Mouse (Mus musculus): Measurements from ENCODE around the gene Slc43a2. TPM values are rescaled to one million over a fixed set of nuclear protein-coding genes. Genes with fewer than 3 reads are reported as not detected.

The Slc43a2 gene
- polyA plus RNA-seq, 1 experiment from 2014 or later = 5.6 TPM

DNA sequence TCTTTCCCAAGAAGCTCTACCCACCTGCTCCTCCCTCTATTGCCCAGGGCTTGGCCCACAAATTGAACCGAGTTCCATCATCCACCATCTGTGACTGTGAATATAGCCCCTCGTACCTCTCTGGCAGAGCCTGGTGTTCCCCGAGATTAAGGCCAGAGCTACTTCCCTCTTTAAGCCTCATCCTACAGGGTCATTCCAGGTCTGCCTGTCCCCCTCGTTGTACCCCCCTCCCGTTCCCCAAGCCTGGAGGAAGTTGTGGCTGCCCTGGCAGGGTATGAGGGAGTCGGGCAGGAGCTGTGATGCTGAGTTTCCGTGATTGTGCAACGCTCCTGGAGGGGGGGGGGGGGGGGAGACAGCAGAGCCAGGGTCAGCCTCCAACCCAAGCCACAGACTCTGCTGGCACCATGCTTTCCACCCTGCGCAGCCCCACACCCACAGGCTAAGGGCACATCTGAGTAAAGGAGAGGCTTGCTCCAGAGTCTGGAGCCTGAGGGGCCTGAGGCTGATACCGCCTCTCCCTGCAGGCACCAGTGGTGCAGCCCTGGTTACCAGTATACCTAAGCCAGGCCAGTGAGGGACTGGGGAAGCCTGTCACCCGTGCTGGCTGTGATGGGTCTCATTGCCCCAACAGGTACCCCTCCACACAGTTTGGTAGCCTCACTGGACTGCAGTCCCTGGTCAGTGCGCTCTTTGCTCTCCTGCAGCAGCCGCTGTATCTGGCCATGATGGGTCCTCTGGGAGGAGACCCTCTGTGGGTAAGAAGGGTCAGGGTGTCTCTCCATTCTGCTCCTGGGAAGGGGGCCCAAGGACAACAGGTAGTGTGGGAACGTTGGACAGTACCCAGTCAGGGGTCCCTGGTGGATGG lies 39.9 kb downstream of the Slc43a2 start:
- DNase-seq (ENCODE audit: low spot score) = no peak
- no peak for ATAC-seq (ENCODE audit: insufficient read depth, low FRiP score, low TSS enrichment)
- Histone ChIP-seq H3K27me3 (ENCODE audit: control insufficient read depth, insufficient read depth, low read length) (no peaks in the 10 kb centered on the region), H3K9me3 (ENCODE audit: control insufficient read depth, low read length) (no peaks in the 10 kb centered on the region), H3K4me1 (ENCODE audit: control insufficient read depth, insufficient read depth, low read length) (peaks cover 11% of the 10 kb centered on the region), H3K27ac (ENCODE audit: low read depth, low read length) (no peak overlapping the region), H3K9ac (ENCODE audit: low read length) (no peak overlapping the region), H3K36me3 (ENCODE audit: control insufficient read depth, insufficient read depth, low read length) (no peaks in the 10 kb centered on the region; the same call in 1 of the 2 replicates), H3K4me3 (ENCODE audit: low read depth, low read length) (no peak overlapping the region), H3K4me2 (ENCODE audit: low read depth) (no peak overlapping the region)
- WGBS = 75% methylated on average over 12 of the region's 14 CpGs

DNA sequence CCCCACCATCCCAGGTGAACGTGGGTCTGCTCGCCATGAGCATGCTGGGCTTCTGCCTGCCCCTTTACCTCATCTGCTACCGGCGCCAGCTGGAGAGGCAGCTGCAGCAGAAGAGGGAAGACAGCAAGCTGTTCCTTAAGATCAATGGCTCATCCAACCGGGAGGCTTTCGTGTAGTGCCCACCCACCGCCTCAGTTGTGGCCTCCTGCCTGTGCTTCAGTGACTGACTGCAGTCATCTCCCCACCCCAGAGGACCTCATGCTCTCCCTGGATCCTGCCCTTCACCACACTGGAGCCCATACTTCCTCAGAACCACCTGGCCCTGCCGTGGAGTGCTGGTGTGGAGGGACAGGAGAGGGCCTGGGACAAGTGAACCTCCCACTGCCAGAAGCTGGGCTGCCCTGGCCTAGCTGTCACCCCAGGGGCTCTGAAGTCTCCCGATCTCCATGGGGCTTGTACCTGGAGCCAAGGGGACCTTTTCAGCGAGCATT lies 40.9 kb downstream of the Slc43a2 start:
- Histone ChIP-seq H3K36me3 (ENCODE audit: control insufficient read depth, insufficient read depth, low read length) (no peaks in the 10 kb centered on the region; the same call in 1 of the 2 replicates), H3K4me1 (ENCODE audit: control insufficient read depth, insufficient read depth, low read length) (peaks cover 11% of the 10 kb centered on the region), H3K4me3 (ENCODE audit: low read depth, low read length) (no peak overlapping the region), H3K4me2 (ENCODE audit: low read depth) (no peak overlapping the region), H3K9ac (ENCODE audit: low read length) (peak overlapping the region; percentile 19; the same call in 1 of the 2 replicates), H3K27me3 (ENCODE audit: control insufficient read depth, insufficient read depth, low read length) (no peaks in the 10 kb centered on the region), H3K27ac (ENCODE audit: low read depth, low read length) (no peak overlapping the region), H3K9me3 (ENCODE audit: control insufficient read depth, low read length) (no peaks in the 10 kb centered on the region)
- 4% methylated on average over 8 of the region's 10 CpGs for WGBS
- no peak for ATAC-seq (ENCODE audit: insufficient read depth, low FRiP score, low TSS enrichment)
- DNase-seq (ENCODE audit: low spot score) = no peak

DNA sequence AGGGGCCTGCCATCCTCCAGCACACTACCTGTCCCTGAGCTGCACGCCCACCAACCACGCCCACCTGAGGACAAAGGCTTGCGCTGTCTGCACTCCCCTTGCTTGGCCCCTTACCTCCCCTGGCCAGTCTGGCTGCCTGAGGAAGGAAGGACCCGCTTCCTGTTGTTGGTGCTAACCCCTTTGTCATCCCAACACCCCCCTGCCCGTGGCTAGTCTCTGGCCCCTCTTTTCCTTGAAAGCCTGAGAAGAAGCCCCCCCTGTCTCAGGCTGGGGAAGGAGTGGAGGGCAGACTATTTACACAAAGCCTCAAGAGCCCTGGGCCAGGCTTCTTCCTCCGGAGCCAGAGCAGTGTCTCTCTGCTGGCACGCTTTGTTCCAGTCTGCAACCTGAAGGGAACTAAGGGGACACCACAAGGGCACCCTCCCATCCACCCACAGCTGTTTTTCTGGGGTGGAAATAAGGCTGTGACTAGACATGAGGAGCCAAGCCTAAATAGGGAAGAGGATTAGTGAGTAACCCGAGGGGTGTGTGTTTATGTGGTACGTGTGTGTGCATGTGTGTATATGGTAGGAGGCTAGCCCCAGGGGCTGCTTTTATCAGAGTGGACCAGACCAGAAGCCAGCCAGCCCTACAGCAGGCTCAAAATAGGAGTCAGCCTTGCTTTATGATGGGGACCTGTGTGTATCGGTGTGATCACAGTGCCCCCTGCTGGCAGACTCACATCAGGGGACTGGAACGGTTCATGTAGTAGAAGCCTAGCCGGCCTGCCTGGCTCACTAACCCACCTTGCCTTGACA lies 41.6 kb downstream of the Slc43a2 start:
- WGBS = 8% methylated on average over 12 of the region's 12 CpGs
- Histone ChIP-seq H3K4me3 (ENCODE audit: low read depth, low read length) (no peak overlapping the region), H3K4me1 (ENCODE audit: control insufficient read depth, insufficient read depth, low read length) (peaks cover 11% of the 10 kb centered on the region), H3K36me3 (ENCODE audit: control insufficient read depth, insufficient read depth, low read length) (no peaks in the 10 kb centered on the region; the same call in 1 of the 2 replicates), H3K27me3 (ENCODE audit: control insufficient read depth, insufficient read depth, low read length) (no peaks in the 10 kb centered on the region), H3K4me2 (ENCODE audit: low read depth) (no peak overlapping the region), H3K27ac (ENCODE audit: low read depth, low read length) (no peak overlapping the region; the same call in 1 of the 2 replicates), H3K9me3 (ENCODE audit: control insufficient read depth, low read length) (no peaks in the 10 kb centered on the region), H3K9ac (ENCODE audit: low read length) (peak overlapping the region; percentile 16)
- ATAC-seq (ENCODE audit: insufficient read depth, low FRiP score, low TSS enrichment) = peak; percentile 76
- DNase-seq (ENCODE audit: low spot score) = peak; percentile 92

DNA sequence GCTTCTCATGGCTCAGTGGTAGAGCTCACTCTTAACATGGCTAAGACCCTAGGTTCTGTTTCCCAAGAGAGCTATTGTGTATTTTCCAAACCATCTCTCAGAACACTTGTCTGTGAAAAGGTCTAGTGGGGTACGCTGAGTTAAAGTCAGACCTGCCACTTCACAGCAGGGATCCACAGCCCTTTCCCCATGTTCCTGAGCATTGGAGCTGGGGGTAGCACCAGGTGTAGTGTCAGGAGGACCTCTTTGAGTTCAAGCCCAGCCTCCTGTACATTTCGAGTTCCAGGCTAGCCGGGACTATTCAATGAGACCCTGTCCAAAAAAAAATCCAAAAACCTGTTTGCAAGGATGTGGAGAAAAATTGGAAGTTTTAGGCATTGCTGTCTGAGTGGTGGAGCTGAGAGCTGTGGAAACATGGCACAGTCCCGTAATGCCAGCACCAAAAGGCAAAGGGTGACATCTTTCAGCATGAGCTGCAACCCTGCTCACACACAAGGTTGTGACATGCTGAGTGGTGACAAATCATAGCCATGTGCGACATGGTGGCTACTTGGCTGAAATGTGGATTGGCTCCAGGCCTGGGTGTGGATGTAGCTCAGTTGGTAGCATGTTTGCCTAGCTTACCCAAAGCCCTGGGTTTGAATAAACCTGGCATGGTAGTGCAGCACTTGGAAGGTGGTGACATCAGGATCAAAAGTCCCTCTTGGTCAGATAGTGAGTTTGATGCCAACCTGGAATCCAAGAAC lies 43.1 kb downstream of the Slc43a2 start:
- DNase-seq (ENCODE audit: low spot score) (peak; percentile 3), ATAC-seq (ENCODE audit: insufficient read depth, low FRiP score, low TSS enrichment) (no peak)
- H3K4me1 ChIP-seq (ENCODE audit: control insufficient read depth, insufficient read depth, low read length) = peaks cover 11% of the 10 kb centered on the region
- no peak overlapping the region for H3K9ac ChIP-seq (ENCODE audit: low read length)
- WGBS = 79% methylated on average over 5 of the region's 5 CpGs
- no peak overlapping the region for H3K4me3 ChIP-seq (ENCODE audit: low read depth, low read length)
- no peak overlapping the region for H3K4me2 ChIP-seq (ENCODE audit: low read depth)
- no peaks in the 10 kb centered on the region for H3K36me3 ChIP-seq (ENCODE audit: control insufficient read depth, insufficient read depth, low read length)
- no peaks in the 10 kb centered on the region for H3K27me3 ChIP-seq (ENCODE audit: control insufficient read depth, insufficient read depth, low read length)
- no peak overlapping the region for H3K27ac ChIP-seq (ENCODE audit: low read depth, low read length)
- no peaks in the 10 kb centered on the region for H3K9me3 ChIP-seq (ENCODE audit: control insufficient read depth, low read length)

DNA sequence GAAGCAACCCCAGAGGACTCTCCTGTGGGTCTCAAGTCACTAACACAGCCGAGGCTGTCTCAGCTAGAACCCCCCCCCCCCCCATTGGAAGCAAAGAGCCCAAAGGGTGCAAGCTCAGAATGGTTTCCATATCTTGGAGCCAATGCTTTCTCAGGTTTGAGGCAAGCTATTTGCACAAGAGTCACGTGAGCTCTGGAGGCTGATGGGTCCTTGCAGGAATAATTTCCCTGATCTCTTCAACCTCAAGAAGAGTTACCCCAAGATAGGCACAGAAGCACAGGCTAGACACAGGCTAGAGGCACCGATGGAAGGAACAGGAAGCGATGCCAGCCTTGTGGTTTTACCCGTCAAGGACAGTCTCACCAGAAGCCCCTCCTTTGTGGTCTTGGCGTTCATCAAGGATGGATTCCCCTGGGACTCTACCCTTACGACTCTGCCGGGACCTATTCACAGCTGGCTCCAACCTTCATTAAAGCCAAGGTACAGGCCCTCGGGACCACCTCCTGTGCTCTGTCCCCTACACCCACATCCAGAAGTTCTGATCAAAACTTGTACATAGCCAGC lies 44.1 kb downstream of the Slc43a2 start:
- Histone ChIP-seq H3K4me3 (ENCODE audit: low read depth, low read length) (no peak overlapping the region), H3K36me3 (ENCODE audit: control insufficient read depth, insufficient read depth, low read length) (no peaks in the 10 kb centered on the region), H3K9ac (ENCODE audit: low read length) (no peak overlapping the region), H3K4me2 (ENCODE audit: low read depth) (no peak overlapping the region), H3K27ac (ENCODE audit: low read depth, low read length) (no peak overlapping the region), H3K27me3 (ENCODE audit: control insufficient read depth, insufficient read depth, low read length) (no peaks in the 10 kb centered on the region), H3K9me3 (ENCODE audit: control insufficient read depth, low read length) (no peaks in the 10 kb centered on the region), H3K4me1 (ENCODE audit: control insufficient read depth, insufficient read depth, low read length) (peaks cover 11% of the 10 kb centered on the region)
- DNase-seq (ENCODE audit: low spot score) (peak; percentile 4), ATAC-seq (ENCODE audit: insufficient read depth, low FRiP score, low TSS enrichment) (no peak)
- WGBS = 81% methylated on average over 9 of the region's 9 CpGs

DNA sequence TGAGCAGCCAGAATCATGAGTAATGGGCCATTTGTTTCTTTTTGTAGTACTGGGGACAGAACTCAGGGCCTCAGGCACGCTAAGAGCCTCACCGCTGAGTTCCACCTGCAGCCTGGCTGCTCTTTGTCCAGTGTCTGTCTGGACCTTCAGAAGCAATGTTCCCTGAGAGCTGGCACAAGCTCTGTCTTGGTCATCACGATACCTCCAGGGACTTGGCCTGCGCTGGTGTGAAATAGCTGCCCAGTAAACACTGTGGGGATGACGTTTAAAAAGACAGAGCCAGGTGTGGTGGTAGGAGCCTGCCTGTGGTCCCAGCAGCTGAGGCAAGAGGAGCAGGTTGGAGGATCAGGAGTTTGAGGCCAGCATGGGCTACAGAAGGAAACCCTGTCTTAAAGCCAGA lies 47.1 kb downstream of the Slc43a2 start:
- Histone ChIP-seq H3K9me3 (ENCODE audit: control insufficient read depth, low read length) (no peaks in the 10 kb centered on the region), H3K4me1 (ENCODE audit: control insufficient read depth, insufficient read depth, low read length) (no peaks in the 10 kb centered on the region), H3K9ac (ENCODE audit: low read length) (no peak overlapping the region), H3K4me2 (ENCODE audit: low read depth) (no peak overlapping the region), H3K4me3 (ENCODE audit: low read depth, low read length) (no peak overlapping the region), H3K36me3 (ENCODE audit: control insufficient read depth, insufficient read depth, low read length) (no peaks in the 10 kb centered on the region), H3K27ac (ENCODE audit: low read depth, low read length) (no peak overlapping the region), H3K27me3 (ENCODE audit: control insufficient read depth, insufficient read depth, low read length) (no peaks in the 10 kb centered on the region)
- DNase-seq (ENCODE audit: low spot score) (no peak), ATAC-seq (ENCODE audit: insufficient read depth, low FRiP score, low TSS enrichment) (no peak)
- 72% methylated on average over 5 of the region's 5 CpGs for WGBS

DNA sequence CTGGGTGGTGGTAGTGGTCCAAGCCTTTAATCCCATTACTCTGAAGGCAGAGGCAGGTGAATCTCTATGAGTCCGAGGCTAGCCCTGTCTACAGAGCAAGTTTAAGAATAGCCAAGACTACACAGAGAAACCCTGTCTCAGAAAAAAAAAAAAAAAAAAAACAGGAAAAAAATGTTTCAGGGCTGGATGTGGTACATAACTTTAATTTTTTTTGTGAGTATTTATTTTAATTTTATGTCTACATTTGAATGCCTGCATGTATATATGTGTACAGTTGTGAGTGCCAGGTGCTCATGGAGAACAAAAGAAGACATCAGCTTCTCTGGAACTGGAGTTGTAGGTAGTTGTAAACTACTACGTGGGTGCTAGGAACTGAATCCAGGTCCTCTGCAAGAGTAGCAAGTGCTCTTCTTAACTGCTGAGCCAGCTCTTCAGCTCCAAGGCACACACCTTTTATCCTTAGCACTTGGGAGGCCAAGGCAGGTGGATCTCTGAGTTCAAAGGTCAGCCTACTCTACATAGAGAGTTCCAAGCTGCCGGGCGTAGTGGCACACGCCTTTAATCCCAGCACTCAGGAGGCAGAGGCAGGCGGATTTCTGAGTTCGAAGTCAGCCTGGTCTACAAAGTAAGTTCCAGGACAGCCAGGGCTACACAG lies 50.1 kb downstream of the Slc43a2 start:
- Histone ChIP-seq H3K27ac (ENCODE audit: low read depth, low read length) (no peak overlapping the region), H3K27me3 (ENCODE audit: control insufficient read depth, insufficient read depth, low read length) (no peaks in the 10 kb centered on the region), H3K36me3 (ENCODE audit: control insufficient read depth, insufficient read depth, low read length) (no peaks in the 10 kb centered on the region), H3K9ac (ENCODE audit: low read length) (no peak overlapping the region), H3K9me3 (ENCODE audit: control insufficient read depth, low read length) (no peaks in the 10 kb centered on the region), H3K4me1 (ENCODE audit: control insufficient read depth, insufficient read depth, low read length) (no peaks in the 10 kb centered on the region), H3K4me2 (ENCODE audit: low read depth) (no peak overlapping the region), H3K4me3 (ENCODE audit: low read depth, low read length) (no peak overlapping the region)
- DNase-seq (ENCODE audit: low spot score) (no peak), ATAC-seq (ENCODE audit: insufficient read depth, low FRiP score, low TSS enrichment) (no peak)
- 95% methylated on average over 7 of the region's 7 CpGs for WGBS

DNA sequence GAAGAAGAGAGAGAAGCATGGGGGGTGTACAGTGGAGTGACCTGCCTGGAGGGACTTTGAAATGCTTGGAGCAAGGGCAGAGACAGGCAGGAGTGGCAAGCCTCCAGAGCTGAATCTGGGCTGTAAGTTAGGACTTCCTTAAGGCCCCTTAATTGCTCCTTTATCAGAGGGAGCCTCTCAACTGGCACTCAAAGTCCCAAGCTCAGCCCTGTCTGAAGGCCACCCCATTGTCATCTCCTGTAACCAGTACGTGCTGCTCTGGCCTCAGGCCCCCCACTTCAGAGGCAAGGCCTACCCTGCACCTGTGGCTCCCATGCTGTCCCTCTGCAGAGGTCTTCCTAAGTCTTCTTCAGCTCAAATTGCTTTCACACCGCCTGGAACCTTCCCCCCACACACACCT lies 52.0 kb downstream of the Slc43a2 start:
- no peak overlapping the region for H3K27ac ChIP-seq (ENCODE audit: low read depth, low read length)
- H3K9ac ChIP-seq (ENCODE audit: low read length) = no peak overlapping the region
- no peaks in the 10 kb centered on the region for H3K36me3 ChIP-seq (ENCODE audit: control insufficient read depth, insufficient read depth, low read length)
- H3K4me1 ChIP-seq (ENCODE audit: control insufficient read depth, insufficient read depth, low read length) = no peaks in the 10 kb centered on the region; the same call in 1 of the 2 replicates
- WGBS = 69% methylated on average over 2 of the region's 2 CpGs
- no peaks in the 10 kb centered on the region for H3K9me3 ChIP-seq (ENCODE audit: control insufficient read depth, low read length)
- no peaks in the 10 kb centered on the region for H3K27me3 ChIP-seq (ENCODE audit: control insufficient read depth, insufficient read depth, low read length)
- H3K4me2 ChIP-seq (ENCODE audit: low read depth) = no peak overlapping the region
- no peak overlapping the region for H3K4me3 ChIP-seq (ENCODE audit: low read depth, low read length)
- ATAC-seq (ENCODE audit: insufficient read depth, low FRiP score, low TSS enrichment) (no peak), DNase-seq (ENCODE audit: low spot score) (no peak)
